In genomic region chr10:42177771-42178674, GRCm38 (mm10) we compare ENCODE assay signal across 15 mouse cellular contexts.
DNase-seq lines count a peak whose midpoint lies in the region; ATAC-seq and TF ChIP-seq lines count a peak whose summit lies in the region.
"Had no signal": no experiment of that assay in that cellular context is flagged by ENCODE, and none has a peak within 500 bp of the region (broad histone marks: within the 10 kb centered on the region; RNA-seq: fewer than 3 reads in every experiment).

No protein-coding gene starts in this region.

- DNase-seq in adrenal gland, postnatal 14 days, result peak; percentile 53
- DNase-seq in adrenal gland, adult 18-20 months (ENCODE audit: low spot score in 2 of 2), result no peak
- no peak for DNase-seq in liver, embryonic 13.5 days
- DNase-seq in liver, postnatal 0 days, result no peak
- DNase-seq in urinary bladder, postnatal 14 days (ENCODE audit: low spot score), result peak; percentile 81
- no peak for DNase-seq in thymus, adult 2 months
- DNase-seq in layer of hippocampus, postnatal 14 days (ENCODE audit: low spot score in 2 of 2), result no peak
- DNase-seq: cerebellum, postnatal 10 days; heart, postnatal 36 days; thymus, postnatal 36 days had no signal

- no peaks in the 10 kb centered on the region; the same call in 1 of the 2 replicates for H3K4me1 ChIP-seq in liver, embryonic 13.5 days (replicated peaks)
- no peaks in the 10 kb centered on the region for H3K4me1 ChIP-seq in liver, postnatal 0 days (ENCODE audit: insufficient read depth)
- no peaks in the 10 kb centered on the region; the same call in 1 of the 2 replicates for H3K4me1 ChIP-seq in lung, embryonic 15.5 days
- H3K4me1 ChIP-seq in thymus, adult 2 months (replicated peaks; ENCODE audit: control insufficient read depth, insufficient read depth, low read length), result peaks cover 9% of the 10 kb centered on the region
- H3K4me1 ChIP-seq: midbrain, embryonic 12.5 days had no signal

- ATAC-seq in liver, embryonic 13.5 days (ENCODE audit: low read depth), result peak; percentile 19; the same call in 1 of the 2 replicates
- ATAC-seq in liver, postnatal 0 days, result no peak
- 0 out of 2 replicates have a peak, but pooled peaks have one; percentile 41 for ATAC-seq in lung, embryonic 15.5 days (ENCODE audit: borderline replicate concordance, extremely low read depth, low FRiP score, low TSS enrichment)
- ATAC-seq: hindbrain, postnatal 0 days had no signal

- no peak for TF ChIP-seq POLR2A in thymus, adult 2 months (IDR thresholded peaks at IDR 0.05; ENCODE audit: control insufficient read depth, extremely low read depth, insufficient read depth, low read length, poor library complexity)

- H3K27me3 ChIP-seq in liver, embryonic 13.5 days, result no peaks in the 10 kb centered on the region
- H3K27me3 ChIP-seq in liver, postnatal 0 days (ENCODE audit: insufficient read depth, low read length), result no peaks in the 10 kb centered on the region
- no peaks in the 10 kb centered on the region for H3K27me3 ChIP-seq in lung, embryonic 15.5 days
- H3K27me3 ChIP-seq in thymus, adult 2 months (ENCODE audit: control insufficient read depth, insufficient read depth, low read length), result no peaks in the 10 kb centered on the region
- H3K27me3 ChIP-seq: midbrain, embryonic 12.5 days had no signal

- no peak overlapping the region for H3K4me2 ChIP-seq in liver, embryonic 13.5 days
- H3K4me2 ChIP-seq in liver, postnatal 0 days (ENCODE audit: low read depth, low read length), result no peak overlapping the region
- no peak overlapping the region for H3K4me2 ChIP-seq in lung, embryonic 15.5 days
- H3K4me2 ChIP-seq: midbrain, embryonic 12.5 days had no signal

- H3K9me3 ChIP-seq in liver, embryonic 13.5 days (replicated peaks), result no peaks in the 10 kb centered on the region
- H3K9me3 ChIP-seq in liver, postnatal 0 days (ENCODE audit: low read length), result no peaks in the 10 kb centered on the region
- no peaks in the 10 kb centered on the region for H3K9me3 ChIP-seq in lung, embryonic 15.5 days
- H3K9me3 ChIP-seq: embryonic facial prominence, embryonic 10.5 days; midbrain, embryonic 12.5 days had no signal

- TF ChIP-seq CTCF in liver, postnatal 0 days (IDR thresholded peaks at IDR 0.05; ENCODE audit: low read depth), result no peak
- TF ChIP-seq CTCF in thymus, adult 2 months (IDR thresholded peaks at IDR 0.05; ENCODE audit: borderline replicate concordance, control insufficient read depth, extremely low read depth, insufficient read depth, low read length, poor library complexity), result no peak

- H3K27ac ChIP-seq in liver, embryonic 13.5 days, result no peak overlapping the region
- H3K27ac ChIP-seq in liver, postnatal 0 days (ENCODE audit: low read depth), result no peak overlapping the region
- H3K27ac ChIP-seq in lung, embryonic 15.5 days, result 0 out of 2 replicates have a peak overlapping the region, but pooled peaks have one; percentile 8
- H3K27ac ChIP-seq in thymus, adult 2 months (ENCODE audit: control insufficient read depth, insufficient read depth, low read length), result no peak overlapping the region
- H3K27ac ChIP-seq: embryonic facial prominence, embryonic 10.5 days; hindbrain, postnatal 0 days; layer of hippocampus, adult 2 months; midbrain, embryonic 12.5 days had no signal

- peaks cover 46% of the 10 kb centered on the region for H3K36me3 ChIP-seq in liver, embryonic 13.5 days
- H3K36me3 ChIP-seq in liver, postnatal 0 days (replicated peaks; ENCODE audit: insufficient read depth, low read length), result peaks cover 8% of the 10 kb centered on the region
- H3K36me3 ChIP-seq in lung, embryonic 15.5 days, result peaks cover 5% of the 10 kb centered on the region
- H3K36me3 ChIP-seq in thymus, adult 2 months (ENCODE audit: control insufficient read depth, insufficient read depth, low read length), result no peaks in the 10 kb centered on the region
- H3K36me3 ChIP-seq: midbrain, embryonic 12.5 days had no signal

- no peak overlapping the region for H3K4me3 ChIP-seq in liver, embryonic 13.5 days (replicated peaks)
- H3K4me3 ChIP-seq in liver, postnatal 0 days (ENCODE audit: low read depth, low read length), result no peak overlapping the region
- H3K4me3 ChIP-seq in lung, embryonic 15.5 days, result no peak overlapping the region
- H3K4me3 ChIP-seq in thymus, adult 2 months (ENCODE audit: control insufficient read depth, insufficient read depth, low read length), result no peak overlapping the region
- H3K4me3 ChIP-seq: embryonic facial prominence, embryonic 10.5 days; layer of hippocampus, adult 2 months; midbrain, embryonic 12.5 days had no signal

- H3K9ac ChIP-seq in liver, embryonic 13.5 days, result no peak overlapping the region
- H3K9ac ChIP-seq in liver, postnatal 0 days (replicated peaks), result no peak overlapping the region
- no peak overlapping the region for H3K9ac ChIP-seq in lung, embryonic 15.5 days
- H3K9ac ChIP-seq: midbrain, embryonic 12.5 days had no signal

- 86% methylated on average over 16 of the region's 16 CpGs for WGBS in liver, embryonic 13.5 days (ENCODE audit: insufficient replicate concordance)
- 84% methylated on average over 16 of the region's 16 CpGs for WGBS in liver, postnatal 0 days (ENCODE audit: insufficient replicate concordance)
- 64% methylated on average over 16 of the region's 16 CpGs for WGBS in lung, embryonic 15.5 days
- 95% methylated on average over 16 of the region's 16 CpGs for WGBS in thymus, adult 2 months

- TF ChIP-seq EP300 in liver, postnatal 0 days (IDR thresholded peaks at IDR 0.05; ENCODE audit: low read depth), result no peak

Comparison
In these comparisons a context has a peak if more than half of its experiments do, and no peak if none do; other contexts are left out.
1. DNase-seq: peak in adrenal gland, postnatal 14 days (single experiment) and urinary bladder, postnatal 14 days (single experiment); none in adrenal gland, adult 18-20 months (0 of 2), liver, embryonic 13.5 days (single experiment), liver, postnatal 0 days (single experiment), thymus, adult 2 months (single experiment) and layer of hippocampus, postnatal 14 days (0 of 2).